Mouse (Mus musculus): ENCODE data around the gene 1810049J17Rik. TPM values are rescaled to one million over a fixed set of nuclear protein-coding genes. Genes with fewer than 3 reads are reported as not detected.

Gene 1810049J17Rik
- total RNA-seq, 2 experiments from 2014 or later, result 1.0 to 1.1 TPM

- intact Hi-C loops (cut with DNase I), result loop anchor here (5.0 to 10.0 kb wide), 2 partner anchors 49 to 521 kb away; partner anchors contain the start of genes 1810049J17Rik and Golph3
- no peak for DNase-seq (ENCODE audit: low spot score in 2 of 2)
Measured at GRCm38 (mm10) chr15:12273325-12274052, 48.2 kb downstream of the 1810049J17Rik start.

Other genes with a start within 250 kb of the 1810049J17Rik start
- 100 to 1,000 TPM; 331 to 349 TPM for gene Zfr, start 204.1 kb downstream of the 1810049J17Rik start, total RNA-seq (2021)
- gene Mtmr12, start 116.9 kb downstream of the 1810049J17Rik start, total RNA-seq (2021), result 10 to 100 TPM; 41.4 to 47.3 TPM
- gene Golph3, start 449 bp downstream of the 1810049J17Rik start, total RNA-seq (2021), result 100 to 1,000 TPM; 106 to 114 TPM

All from left cerebral cortex, postnatal 36 days (tissue).